Mouse (Mus musculus): ENCODE results near the gene Dpf2. TPM values are rescaled to one million over a fixed set of nuclear protein-coding genes. Genes with fewer than 3 reads are reported as not detected.

Dpf2 gene
- polyA plus RNA-seq, 1 experiment from 2014 or later = 49.9 TPM

DNA sequence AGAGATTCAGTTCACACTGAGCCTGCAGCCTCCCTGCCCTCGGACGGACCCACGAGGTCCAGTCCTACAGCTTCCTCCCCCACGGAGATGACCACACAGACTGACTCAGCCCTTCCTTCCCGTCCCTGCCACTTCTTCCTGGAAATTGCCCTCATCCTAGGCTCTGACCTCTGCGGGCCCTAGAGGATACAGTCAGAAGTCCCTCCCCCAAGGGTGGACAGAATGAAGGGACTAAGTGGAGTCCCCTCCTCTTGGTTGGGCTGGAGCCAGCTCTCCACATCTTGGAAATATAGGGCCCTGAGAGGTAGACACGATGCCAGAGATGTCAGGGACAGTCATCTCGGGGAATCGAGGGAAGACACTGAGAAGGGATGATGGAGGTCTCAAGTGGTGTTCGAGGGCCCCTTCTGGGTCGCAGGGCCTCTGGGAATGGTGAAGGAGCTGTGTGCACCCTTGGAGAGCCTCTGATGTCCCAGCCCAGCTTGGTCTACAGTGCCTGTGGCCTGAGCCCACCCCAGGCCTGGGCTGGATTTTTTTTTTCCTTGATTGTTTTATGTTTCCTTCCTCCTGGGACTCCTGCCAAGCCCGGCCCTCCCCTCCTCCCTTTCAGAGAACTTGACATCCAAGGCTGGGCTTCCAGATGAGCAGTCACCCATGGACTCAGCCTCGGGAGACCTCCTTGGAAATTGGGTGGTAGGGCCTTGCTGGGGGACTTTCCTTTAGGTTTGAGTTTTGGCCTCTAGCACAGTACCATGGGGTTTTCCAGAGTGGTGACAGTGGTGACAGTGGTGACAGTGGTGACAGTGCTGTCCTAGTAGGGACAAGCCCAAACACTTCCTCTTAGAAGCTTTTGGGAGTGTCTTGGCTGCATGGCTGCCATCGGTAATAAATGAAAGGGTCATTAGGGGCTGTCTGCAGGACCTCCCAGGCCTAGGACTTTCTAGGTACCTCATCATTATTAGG, 17.1 kb upstream of the Dpf2 start:
- Histone ChIP-seq H3K9me3 (ENCODE audit: control insufficient read depth) (no peaks in the 10 kb centered on the region), H3K36me3 (ENCODE audit: control insufficient read depth, insufficient read depth) (no peaks in the 10 kb centered on the region), H3K4me1 (replicated peaks; ENCODE audit: control insufficient read depth, insufficient read depth, low read length) (peaks cover under 1% of the 10 kb centered on the region; the same call in 1 of the 2 replicates), H3K27ac (ENCODE audit: low read depth, low read length) (peak overlapping the region; percentile 54; the same call in 1 of the 2 replicates), H3K4me3 (ENCODE audit: low read depth, low read length) (no peak overlapping the region), H3K27me3 (replicated peaks; ENCODE audit: control insufficient read depth, insufficient read depth, low read length) (no peaks in the 10 kb centered on the region), H3K4me2 (replicated peaks; ENCODE audit: low read depth) (no peak overlapping the region), H3K9ac (ENCODE audit: low read depth, low read length) (no peak overlapping the region)
- 40% methylated on average over 14 of the region's 14 CpGs for WGBS
- no peak for ATAC-seq
- no peak for TF ChIP-seq CTCF (IDR thresholded peaks at IDR 0.05; ENCODE audit: low read depth)

DNA sequence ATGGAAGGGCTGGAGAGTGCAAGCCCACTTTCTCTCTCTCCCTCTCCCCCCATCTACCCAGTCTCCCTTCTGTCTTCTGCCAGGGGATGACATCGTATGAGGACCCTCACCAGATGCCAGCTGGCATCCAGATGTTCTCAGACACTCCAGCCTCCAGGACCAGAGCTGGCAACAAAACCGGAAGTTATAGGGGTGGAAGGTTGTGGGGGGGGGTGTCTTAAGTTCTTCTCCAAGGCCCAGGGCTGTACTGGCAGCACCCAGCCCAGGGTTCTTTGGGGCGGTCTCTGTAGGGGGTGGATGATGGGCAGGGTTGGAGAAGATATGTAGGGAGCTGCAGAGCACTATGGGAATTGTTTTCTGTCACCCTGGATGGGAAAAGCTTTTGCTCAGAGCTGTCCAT, 15.7 kb upstream of the Dpf2 start:
- H3K4me3 ChIP-seq (ENCODE audit: low read depth, low read length) = no peak overlapping the region
- WGBS = 51% methylated on average over 3 of the region's 3 CpGs
- H3K4me1 ChIP-seq (replicated peaks; ENCODE audit: control insufficient read depth, insufficient read depth, low read length) = no peaks in the 10 kb centered on the region; the same call in 1 of the 2 replicates
- no peak overlapping the region for H3K27ac ChIP-seq (ENCODE audit: low read depth, low read length)
- H3K36me3 ChIP-seq (ENCODE audit: control insufficient read depth, insufficient read depth) = no peaks in the 10 kb centered on the region
- H3K9ac ChIP-seq (ENCODE audit: low read depth, low read length) = no peak overlapping the region
- no peak for ATAC-seq
- TF ChIP-seq CTCF (IDR thresholded peaks at IDR 0.05; ENCODE audit: low read depth) = no peak
- H3K9me3 ChIP-seq (ENCODE audit: control insufficient read depth) = no peaks in the 10 kb centered on the region
- no peaks in the 10 kb centered on the region for H3K27me3 ChIP-seq (replicated peaks; ENCODE audit: control insufficient read depth, insufficient read depth, low read length)
- no peak overlapping the region for H3K4me2 ChIP-seq (replicated peaks; ENCODE audit: low read depth)

DNA sequence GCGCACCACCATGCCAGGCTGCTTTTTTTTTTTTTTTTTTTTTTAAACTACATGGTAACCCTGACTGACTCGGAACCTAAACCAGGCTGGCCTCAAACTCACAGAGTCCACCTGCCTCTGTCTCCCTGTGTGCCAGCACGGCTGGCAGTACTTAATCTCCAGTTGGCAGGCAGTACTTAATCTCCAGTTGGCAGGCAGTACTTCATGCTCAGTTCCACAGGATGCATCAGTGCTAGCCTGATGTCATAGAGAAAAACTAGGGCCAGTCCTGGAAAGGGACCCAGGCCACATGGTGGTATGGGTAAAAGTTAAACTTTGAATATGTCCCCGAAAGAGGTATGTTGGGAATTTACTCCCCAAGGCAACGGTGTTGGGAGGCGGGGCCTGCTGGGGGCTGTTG, 15.3 kb upstream of the Dpf2 start:
- no peak for TF ChIP-seq CTCF (IDR thresholded peaks at IDR 0.05; ENCODE audit: low read depth)
- Histone ChIP-seq H3K9ac (ENCODE audit: low read depth, low read length) (no peak overlapping the region), H3K4me2 (replicated peaks; ENCODE audit: low read depth) (no peak overlapping the region), H3K9me3 (ENCODE audit: control insufficient read depth) (no peaks in the 10 kb centered on the region), H3K4me3 (ENCODE audit: low read depth, low read length) (no peak overlapping the region), H3K27me3 (replicated peaks; ENCODE audit: control insufficient read depth, insufficient read depth, low read length) (no peaks in the 10 kb centered on the region), H3K36me3 (ENCODE audit: control insufficient read depth, insufficient read depth) (no peaks in the 10 kb centered on the region), H3K4me1 (replicated peaks; ENCODE audit: control insufficient read depth, insufficient read depth, low read length) (no peaks in the 10 kb centered on the region; the same call in 1 of the 2 replicates), H3K27ac (ENCODE audit: low read depth, low read length) (no peak overlapping the region)
- ATAC-seq = no peak
- WGBS = 74% methylated on average over 6 of the region's 6 CpGs

GRCm38 (mm10) chr19:5927532-5927931, 14.7 kb upstream of the Dpf2 start:
- H3K36me3 ChIP-seq (ENCODE audit: control insufficient read depth, insufficient read depth) = no peaks in the 10 kb centered on the region
- no peak overlapping the region for H3K9ac ChIP-seq (ENCODE audit: low read depth, low read length)
- no peaks in the 10 kb centered on the region for H3K9me3 ChIP-seq (ENCODE audit: control insufficient read depth)
- H3K4me3 ChIP-seq (ENCODE audit: low read depth, low read length) = no peak overlapping the region
- H3K27me3 ChIP-seq (replicated peaks; ENCODE audit: control insufficient read depth, insufficient read depth, low read length) = no peaks in the 10 kb centered on the region
- H3K4me1 ChIP-seq (replicated peaks; ENCODE audit: control insufficient read depth, insufficient read depth, low read length) = no peaks in the 10 kb centered on the region; the same call in 1 of the 2 replicates
- no peak for ATAC-seq
- TF ChIP-seq CTCF (IDR thresholded peaks at IDR 0.05; ENCODE audit: low read depth) = no peak
- H3K4me2 ChIP-seq (replicated peaks; ENCODE audit: low read depth) = no peak overlapping the region
- no peak overlapping the region for H3K27ac ChIP-seq (ENCODE audit: low read depth, low read length)
- WGBS = 73% methylated on average over 8 of the region's 8 CpGs

DNA sequence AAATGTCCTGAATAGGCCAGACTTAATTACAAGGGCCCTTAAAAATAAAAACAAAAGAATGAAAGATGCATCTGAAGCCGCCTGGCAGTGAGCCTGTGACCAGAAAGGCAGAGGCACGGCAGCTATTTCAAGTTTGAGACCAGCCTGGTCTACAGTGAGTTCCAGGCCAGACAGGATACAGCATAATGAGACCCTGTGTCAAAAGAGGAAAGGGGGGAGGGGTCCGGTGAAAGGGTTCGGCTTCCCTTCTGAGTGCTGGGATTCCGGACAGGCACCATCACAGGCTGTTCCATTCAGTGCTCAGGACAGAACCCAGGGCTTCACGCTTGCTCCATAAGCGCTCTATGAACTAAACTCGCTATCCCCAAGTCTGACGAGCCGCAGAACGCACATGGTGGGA, 14.2 kb upstream of the Dpf2 start:
- Histone ChIP-seq H3K36me3 (ENCODE audit: control insufficient read depth, insufficient read depth) (no peaks in the 10 kb centered on the region), H3K27me3 (replicated peaks; ENCODE audit: control insufficient read depth, insufficient read depth, low read length) (no peaks in the 10 kb centered on the region), H3K9ac (ENCODE audit: low read depth, low read length) (no peak overlapping the region), H3K4me1 (replicated peaks; ENCODE audit: control insufficient read depth, insufficient read depth, low read length) (no peaks in the 10 kb centered on the region; the same call in 1 of the 2 replicates), H3K9me3 (ENCODE audit: control insufficient read depth) (no peaks in the 10 kb centered on the region), H3K27ac (ENCODE audit: low read depth, low read length) (no peak overlapping the region), H3K4me2 (replicated peaks; ENCODE audit: low read depth) (no peak overlapping the region), H3K4me3 (ENCODE audit: low read depth, low read length) (no peak overlapping the region)
- no peak for TF ChIP-seq CTCF (IDR thresholded peaks at IDR 0.05; ENCODE audit: low read depth)
- 87% methylated on average over 11 of the region's 11 CpGs for WGBS
- ATAC-seq = no peak

GRCm38 (mm10) chr19:5925311-5925855, 12.6 kb upstream of the Dpf2 start:
- Histone ChIP-seq H3K9ac (ENCODE audit: low read depth, low read length) (no peak overlapping the region), H3K4me2 (replicated peaks; ENCODE audit: low read depth) (peak overlapping the region; percentile 92), H3K36me3 (ENCODE audit: control insufficient read depth, insufficient read depth) (0 out of 2 replicates have a peak, but pooled peaks cover 6% of the 10 kb centered on the region), H3K27ac (ENCODE audit: low read depth, low read length) (no peak overlapping the region), H3K4me1 (replicated peaks; ENCODE audit: control insufficient read depth, insufficient read depth, low read length) (no peaks in the 10 kb centered on the region; the same call in 1 of the 2 replicates), H3K4me3 (ENCODE audit: low read depth, low read length) (peak overlapping the region; percentile 67), H3K9me3 (ENCODE audit: control insufficient read depth) (no peaks in the 10 kb centered on the region), H3K27me3 (replicated peaks; ENCODE audit: control insufficient read depth, insufficient read depth, low read length) (no peaks in the 10 kb centered on the region)
- WGBS = 32% methylated on average over 11 of the region's 11 CpGs
- ATAC-seq = no peak
- no peak for TF ChIP-seq CTCF (IDR thresholded peaks at IDR 0.05; ENCODE audit: low read depth)
